Mouse (Mus musculus): Measurements from ENCODE around the gene Dao. TPM values are rescaled to one million over a fixed set of nuclear protein-coding genes. Genes with fewer than 3 reads are reported as not detected.
A peak's percentile ranks its signal among the peaks of the same experiment; 100 is the strongest.

The Dao gene
- polyA plus RNA-seq, 1 experiment from 2014 or later: 3.4 TPM

GRCm38 (mm10) chr5:113971434-113971960, 32.0 kb upstream of the Dao start:
- no peaks in the 10 kb centered on the region for H3K27me3 ChIP-seq (replicated peaks)
- ATAC-seq (ENCODE audit: insufficient read depth, low FRiP score, low read depth): no peak
- H3K36me3 ChIP-seq: peaks cover 7% of the 10 kb centered on the region; the same call in 1 of the 2 replicates
- H3K27ac ChIP-seq: no peak overlapping the region
- no peak overlapping the region for H3K4me2 ChIP-seq
- no peak overlapping the region for H3K4me3 ChIP-seq (replicated peaks)
- peaks cover 29% of the 10 kb centered on the region for H3K4me1 ChIP-seq
- no peaks in the 10 kb centered on the region for H3K9me3 ChIP-seq
- WGBS: 81% methylated on average over 10 of the region's 10 CpGs
- H3K9ac ChIP-seq: no peak overlapping the region

- peak overlapping the region; percentile 22 for H3K4me2 ChIP-seq
- H3K27ac ChIP-seq: peak overlapping the region; percentile 80
- no peaks in the 10 kb centered on the region for H3K27me3 ChIP-seq (replicated peaks)
- no peaks in the 10 kb centered on the region for H3K9me3 ChIP-seq
- 0 out of 2 replicates have a peak overlapping the region, but pooled peaks have one; percentile 0 for H3K4me3 ChIP-seq (replicated peaks)
- peak; percentile 54; the same call in 1 of the 2 replicates for ATAC-seq (ENCODE audit: insufficient read depth, low FRiP score, low read depth)
- peaks cover 33% of the 10 kb centered on the region for H3K4me1 ChIP-seq
- WGBS: 22% methylated on average over 18 of the region's 18 CpGs
- peaks cover 9% of the 10 kb centered on the region for H3K36me3 ChIP-seq
- H3K9ac ChIP-seq: no peak overlapping the region
Measured at GRCm38 (mm10) chr5:113972589-113973515, 30.7 kb upstream of the Dao start.

DNA sequence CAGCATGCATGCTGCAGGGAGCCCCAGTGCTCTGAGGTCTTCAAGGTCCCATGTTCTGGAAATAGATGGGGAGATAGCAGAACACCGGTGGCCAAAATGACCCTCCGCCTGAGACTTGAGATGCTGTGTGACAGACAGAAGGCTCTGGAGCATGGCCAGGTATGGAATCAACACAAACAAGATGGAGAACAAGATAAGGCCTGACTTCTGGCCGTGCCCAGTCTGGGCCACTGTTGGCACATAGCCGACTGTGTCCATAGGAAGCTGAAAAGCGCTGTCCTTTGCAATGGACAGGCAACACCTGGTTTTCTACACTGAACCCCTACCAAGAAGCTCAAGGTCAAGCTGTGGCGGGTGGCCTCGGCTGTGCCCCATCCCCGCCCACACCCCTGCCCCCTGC, 29.7 kb upstream of the Dao start:
- no peak for ATAC-seq (ENCODE audit: insufficient read depth, low FRiP score, low read depth)
- no peak overlapping the region for H3K9ac ChIP-seq
- H3K4me3 ChIP-seq (replicated peaks): no peak overlapping the region
- H3K36me3 ChIP-seq: peaks cover 15% of the 10 kb centered on the region
- WGBS: 74% methylated on average over 8 of the region's 8 CpGs
- no peak overlapping the region for H3K4me2 ChIP-seq
- H3K27me3 ChIP-seq (replicated peaks): no peaks in the 10 kb centered on the region
- H3K27ac ChIP-seq: peak overlapping the region; percentile 80; the same call in 1 of the 2 replicates
- peaks cover 33% of the 10 kb centered on the region for H3K4me1 ChIP-seq
- H3K9me3 ChIP-seq: no peaks in the 10 kb centered on the region

DNA sequence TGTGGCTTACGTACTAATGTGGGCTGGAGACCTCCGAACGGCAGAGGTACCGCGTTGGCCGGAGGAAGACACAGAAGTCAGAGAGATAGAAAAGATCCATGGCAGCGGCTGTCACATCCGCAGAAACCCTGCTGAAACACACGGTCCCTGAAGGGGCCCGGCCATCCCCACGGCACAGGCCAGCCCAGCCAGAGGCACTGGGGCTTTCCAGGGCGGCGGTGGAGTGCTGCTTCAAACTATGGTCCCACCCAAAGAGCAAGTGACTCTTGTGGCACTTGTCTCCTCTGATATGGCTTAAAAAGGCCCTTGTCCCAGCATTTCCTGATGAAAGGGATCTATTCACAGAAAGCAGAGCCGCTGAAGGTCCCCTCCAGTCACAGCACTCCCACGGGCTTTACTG, 28.9 kb upstream of the Dao start:
- Histone ChIP-seq H3K36me3 (peaks cover 12% of the 10 kb centered on the region), H3K4me3 (replicated peaks) (no peak overlapping the region), H3K9me3 (no peaks in the 10 kb centered on the region), H3K4me2 (no peak overlapping the region; the same call in 1 of the 2 replicates), H3K27ac (peak overlapping the region; percentile 80; the same call in 1 of the 2 replicates), H3K9ac (no peak overlapping the region), H3K4me1 (peaks cover 33% of the 10 kb centered on the region), H3K27me3 (replicated peaks) (no peaks in the 10 kb centered on the region)
- ATAC-seq (ENCODE audit: insufficient read depth, low FRiP score, low read depth): no peak
- 66% methylated on average over 15 of the region's 15 CpGs for WGBS

DNA sequence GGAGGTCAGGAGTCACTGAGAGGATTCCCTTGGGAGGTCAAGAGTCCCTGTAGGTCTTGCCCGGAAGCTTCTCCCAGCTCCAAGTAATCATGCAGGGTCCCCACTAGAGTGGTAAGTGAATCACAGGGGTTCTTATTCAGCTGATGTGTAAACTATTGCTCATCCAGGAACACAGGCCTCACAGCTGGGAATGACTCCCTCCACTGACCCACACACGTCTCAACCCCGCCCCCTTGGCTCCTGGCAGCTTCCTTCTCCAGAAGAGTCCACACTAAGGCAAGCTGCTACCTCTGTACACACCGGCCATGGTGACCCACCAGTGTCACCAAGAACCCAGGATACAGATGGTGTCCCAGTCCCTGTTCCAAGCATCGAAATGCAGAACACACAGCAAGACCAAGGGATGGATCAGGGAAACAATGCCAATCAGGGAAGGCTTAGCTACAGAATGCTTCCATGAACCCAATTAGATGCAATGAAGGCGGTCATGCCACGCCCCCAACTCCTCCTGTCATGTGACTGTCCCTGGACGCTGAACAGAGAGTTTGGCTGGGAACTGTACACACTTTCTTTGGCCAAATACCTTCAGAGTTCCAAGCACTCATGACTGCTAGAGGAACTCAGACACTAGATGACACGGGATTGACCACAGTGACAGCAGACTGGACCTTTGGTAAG, 27.8 kb upstream of the Dao start:
- Histone ChIP-seq H3K4me1 (peaks cover 33% of the 10 kb centered on the region), H3K36me3 (peaks cover 10% of the 10 kb centered on the region; the same call in 1 of the 2 replicates), H3K27me3 (replicated peaks) (no peaks in the 10 kb centered on the region), H3K4me3 (replicated peaks) (no peak overlapping the region), H3K9me3 (no peaks in the 10 kb centered on the region), H3K9ac (no peak overlapping the region), H3K27ac (peak overlapping the region; percentile 80; the same call in 1 of the 2 replicates), H3K4me2 (no peak overlapping the region)
- 63% methylated on average over 9 of the region's 9 CpGs for WGBS
- ATAC-seq (ENCODE audit: insufficient read depth, low FRiP score, low read depth): no peak

DNA sequence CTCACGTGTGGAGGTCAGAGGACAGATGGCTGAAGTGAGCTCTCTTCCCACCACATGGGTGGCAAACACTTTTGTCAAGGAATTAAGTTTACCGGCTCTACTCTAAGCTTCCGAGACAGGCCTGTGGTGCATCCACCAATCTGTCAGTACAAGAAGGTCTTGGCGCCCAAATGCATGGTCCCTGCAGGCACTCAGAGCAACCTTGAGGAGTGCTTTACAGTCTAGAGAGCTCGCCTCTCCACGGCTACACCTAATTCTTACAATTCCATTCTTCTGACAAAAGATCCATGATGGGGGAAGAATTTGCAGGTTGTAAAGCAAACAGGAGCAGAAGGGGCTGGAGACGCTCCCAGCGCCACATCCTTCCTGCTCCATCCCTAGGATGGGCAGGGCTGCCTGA, 26.9 kb upstream of the Dao start:
- no peak for ATAC-seq (ENCODE audit: insufficient read depth, low FRiP score, low read depth)
- Histone ChIP-seq H3K4me1 (peaks cover 33% of the 10 kb centered on the region), H3K27me3 (replicated peaks) (no peaks in the 10 kb centered on the region)

GRCm38 (mm10) chr5:113977309-113977708, 26.2 kb upstream of the Dao start:
- peaks cover 33% of the 10 kb centered on the region for H3K4me1 ChIP-seq
- H3K27me3 ChIP-seq (replicated peaks): no peaks in the 10 kb centered on the region
- 75% methylated on average over 8 of the region's 8 CpGs for WGBS
- peak; percentile 54; the same call in 1 of the 2 replicates for ATAC-seq (ENCODE audit: insufficient read depth, low FRiP score, low read depth)
- H3K27ac ChIP-seq: no peak overlapping the region
- H3K4me2 ChIP-seq: no peak overlapping the region
- no peak overlapping the region for H3K4me3 ChIP-seq (replicated peaks)
- H3K9ac ChIP-seq: no peak overlapping the region
- no peaks in the 10 kb centered on the region for H3K9me3 ChIP-seq
- peaks cover 10% of the 10 kb centered on the region; the same call in 1 of the 2 replicates for H3K36me3 ChIP-seq

More for the DNA sequence above, 26.9 kb upstream of the Dao start:
- Histone ChIP-seq H3K9ac (no peak overlapping the region), H3K9me3 (no peaks in the 10 kb centered on the region), H3K4me2 (no peak overlapping the region), H3K36me3 (peaks cover 10% of the 10 kb centered on the region; the same call in 1 of the 2 replicates), H3K4me3 (replicated peaks) (no peak overlapping the region), H3K27ac (no peak overlapping the region)
- WGBS: 82% methylated on average over 8 of the region's 8 CpGs

DNA sequence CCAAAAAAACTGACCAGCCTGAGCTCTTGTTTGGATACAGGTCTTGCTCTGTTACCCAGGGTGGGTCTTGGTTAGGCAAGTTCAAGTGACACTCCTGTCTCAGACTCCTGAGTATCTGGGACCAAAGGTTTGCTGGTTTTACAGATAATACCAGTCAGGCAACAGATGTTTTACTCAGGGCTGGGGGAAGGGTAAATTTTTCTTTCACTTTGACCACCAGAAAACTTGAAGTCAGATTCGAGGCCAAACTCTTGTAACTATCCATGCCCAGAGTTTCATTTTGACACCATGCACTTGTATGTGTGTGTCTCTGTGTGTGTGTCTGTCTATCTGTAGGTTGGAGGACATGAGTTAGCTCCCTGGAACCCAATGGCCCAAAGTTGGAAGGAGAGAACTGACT, 23.0 kb upstream of the Dao start:
- no peak overlapping the region for H3K4me3 ChIP-seq (replicated peaks)
- no peak overlapping the region for H3K4me2 ChIP-seq
- 75% methylated on average over 1 of the region's 1 CpGs for WGBS
- ATAC-seq (ENCODE audit: insufficient read depth, low FRiP score, low read depth): no peak
- peaks cover 10% of the 10 kb centered on the region; the same call in 1 of the 2 replicates for H3K36me3 ChIP-seq
- H3K27me3 ChIP-seq (replicated peaks): no peaks in the 10 kb centered on the region
- no peaks in the 10 kb centered on the region for H3K9me3 ChIP-seq
- no peak overlapping the region for H3K27ac ChIP-seq
- H3K4me1 ChIP-seq: peaks cover 22% of the 10 kb centered on the region
- H3K9ac ChIP-seq: no peak overlapping the region

DNA sequence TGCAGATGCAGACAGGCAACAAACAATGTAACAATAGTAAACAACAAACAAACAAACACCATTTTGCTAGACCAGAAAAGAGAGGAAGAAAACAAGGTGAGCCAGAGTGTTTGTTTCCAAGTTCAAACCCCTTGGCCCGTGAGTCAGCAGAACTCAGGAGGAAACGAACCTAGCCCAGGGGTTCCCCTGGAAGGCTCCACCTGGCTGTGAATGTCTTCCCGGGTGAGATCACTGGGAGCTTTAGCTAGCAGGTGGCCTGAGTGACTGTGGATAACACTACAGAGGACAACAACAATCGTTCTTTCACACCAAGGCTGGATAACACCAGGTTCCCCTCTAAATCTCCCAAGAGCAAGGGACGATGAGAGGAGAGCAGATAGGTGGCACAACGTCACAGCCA, 22.3 kb upstream of the Dao start:
- Histone ChIP-seq H3K9me3 (no peaks in the 10 kb centered on the region), H3K27me3 (replicated peaks) (no peaks in the 10 kb centered on the region), H3K4me1 (peaks cover 20% of the 10 kb centered on the region), H3K4me2 (no peak overlapping the region), H3K36me3 (peaks cover 10% of the 10 kb centered on the region; the same call in 1 of the 2 replicates), H3K4me3 (replicated peaks) (no peak overlapping the region), H3K9ac (no peak overlapping the region), H3K27ac (no peak overlapping the region)
- 74% methylated on average over 6 of the region's 6 CpGs for WGBS
- ATAC-seq (ENCODE audit: insufficient read depth, low FRiP score, low read depth): no peak

- 82% methylated on average over 8 of the region's 8 CpGs for WGBS
- H3K27me3 ChIP-seq (replicated peaks): no peaks in the 10 kb centered on the region
- H3K36me3 ChIP-seq: peaks cover 7% of the 10 kb centered on the region; the same call in 1 of the 2 replicates
- no peak for ATAC-seq (ENCODE audit: insufficient read depth, low FRiP score, low read depth)
- H3K9ac ChIP-seq: no peak overlapping the region
- peaks cover 25% of the 10 kb centered on the region for H3K4me1 ChIP-seq
- H3K27ac ChIP-seq: no peak overlapping the region
- no peaks in the 10 kb centered on the region for H3K9me3 ChIP-seq
- no peak overlapping the region for H3K4me2 ChIP-seq
- H3K4me3 ChIP-seq (replicated peaks): no peak overlapping the region
Measured at GRCm38 (mm10) chr5:113981843-113982242, 21.7 kb upstream of the Dao start.

DNA sequence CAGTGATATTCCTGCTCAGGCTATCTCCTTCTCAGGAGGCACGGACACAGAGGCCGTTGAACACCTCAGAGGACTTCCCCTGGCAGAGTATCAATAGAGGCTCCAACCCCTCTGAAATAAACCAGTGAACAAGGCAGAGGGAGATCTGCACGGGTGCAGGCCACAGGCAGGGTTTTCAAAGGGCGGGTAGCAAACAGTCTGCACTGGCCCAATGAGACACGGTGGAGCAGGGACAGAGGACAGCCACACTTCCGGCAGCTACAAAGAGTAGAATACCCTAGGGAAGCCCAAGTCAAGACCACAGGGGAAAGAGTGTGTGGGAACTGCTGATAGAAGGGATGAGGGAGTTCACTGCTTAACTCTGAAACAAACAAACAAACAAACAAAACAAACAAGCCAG, 20.0 kb upstream of the Dao start:
- H3K4me3 ChIP-seq (replicated peaks): no peak overlapping the region
- no peak for ATAC-seq (ENCODE audit: insufficient read depth, low FRiP score, low read depth)
- peaks cover 20% of the 10 kb centered on the region for H3K4me1 ChIP-seq
- no peaks in the 10 kb centered on the region for H3K27me3 ChIP-seq (replicated peaks)
- H3K36me3 ChIP-seq: no peaks in the 10 kb centered on the region; the same call in 1 of the 2 replicates
- no peak overlapping the region for H3K9ac ChIP-seq
- WGBS: 69% methylated on average over 6 of the region's 6 CpGs
- no peak overlapping the region for H3K4me2 ChIP-seq
- H3K9me3 ChIP-seq: no peaks in the 10 kb centered on the region
- no peak overlapping the region for H3K27ac ChIP-seq

All from stomach, embryonic 15.5 days (tissue).